Mouse (Mus musculus) forebrain, embryonic 14.5 days (tissue): Measurements from ENCODE around the gene Cd22. TPM values are rescaled to one million over a fixed set of nuclear protein-coding genes. Genes with fewer than 3 reads are reported as not detected.

Source experiments
- ATAC-seq: fragments of 200-750 bp; cut with Nextera tagmentation; 2 replicates; pipeline ENCODE4 v1.8.0; 2017; ENCODE audit warnings: mild to moderate bottlenecking, moderate library complexity
- DNase-seq: peaks from one replicate; pipeline ENCODE4 v3.0.0-alpha.2; 2015; ENCODE audit warnings: low spot score
- H3K27ac ChIP-seq: fragments of 300-500 bp; sonication (generic); 2 replicates; pipeline ENCODE4 v1.5.1; 2014; ENCODE audit warnings: low read depth, mild to moderate bottlenecking, control low read depth, low read length, moderate library complexity
- H3K27me3 ChIP-seq: fragments of 300-500 bp; sonication (generic); replicated peaks from 2 replicates; pipeline ENCODE4 v1.6.1; 2014; ENCODE audit warnings: low read length, control low read depth, mixed read lengths; ENCODE audit not compliant: control insufficient read depth, insufficient read depth
- H3K36me3 ChIP-seq: fragments of 300-500 bp; sonication (generic); 2 replicates; pipeline ENCODE4 v1.6.1; 2014; ENCODE audit warnings: low read length, control low read depth; ENCODE audit not compliant: control insufficient read depth, insufficient read depth
- H3K4me1 ChIP-seq: fragments of 300-500 bp; sonication (generic); 2 replicates; pipeline ENCODE4 v1.6.1; 2014; ENCODE audit warnings: antibody characterized with exemption, low read length, control low read depth; ENCODE audit not compliant: control insufficient read depth, insufficient read depth
- H3K4me2 ChIP-seq: fragments of 300-500 bp; sonication (generic); 2 replicates; pipeline ENCODE4 v1.6.1; 2014; ENCODE audit warnings: mild to moderate bottlenecking, control low read depth, low read length
- H3K4me3 ChIP-seq: fragments of 300-500 bp; sonication (generic); 2 replicates; pipeline ENCODE4 v1.5.1; 2014; ENCODE audit warnings: low read depth, low read length, control low read depth
- H3K9ac ChIP-seq: fragments of 300-500 bp; sonication (generic); 2 replicates; pipeline ENCODE4 v1.6.1; 2014; ENCODE audit warnings: mild to moderate bottlenecking, low read length, control low read depth, moderate library complexity
- H3K9me3 ChIP-seq: fragments of 300-500 bp; sonication (generic); replicated peaks from 2 replicates; pipeline ENCODE4 v1.6.1; 2016; ENCODE audit warnings: low read length, control low read depth, mixed read lengths; ENCODE audit not compliant: control insufficient read depth
- WGBS: fragments of 180-500 bp; shearing (Covaris S2); extraction: QIAGEN DNeasy Blood & Tissue Kit; methylation state at CpG from one replicate; pipeline ENCODE4 v1.1.7; 2014; 5-methylcytosine and 5-hydroxymethylcytosine counted together
- polyA plus RNA-seq: library from polyadenylated mRNA; unstranded; fragments of >200 nt; fragmentation: Nextera tagmentation; extraction: Ambion mirVana; gene quantifications from 2 replicates; pipeline ENCODE4 v1.2.1, GENCODE M21; 2014

The Cd22 gene
- polyA plus RNA-seq, 1 experiment from 2014 or later: not detected

- Histone ChIP-seq H3K9ac (no peak overlapping the region), H3K27ac (no peak overlapping the region), H3K9me3 (no peaks in the 10 kb centered on the region), H3K27me3 (no peaks in the 10 kb centered on the region), H3K4me3 (peak overlapping the region; percentile 15; the same call in 1 of the 2 replicates), H3K36me3 (no peaks in the 10 kb centered on the region), H3K4me1 (peaks cover 8% of the 10 kb centered on the region), H3K4me2 (peak overlapping the region; percentile 48)
- ATAC-seq: peak; percentile 40; the same call in 1 of the 2 replicates
- WGBS: 33% methylated on average over 16 of the region's 17 CpGs
- no peak for DNase-seq
Observed at GRCm38 (mm10) chr7:30908992-30909431, 28.9 kb upstream of the Cd22 start.

- Histone ChIP-seq H3K4me2 (peak overlapping the region; percentile 48), H3K9ac (peak overlapping the region; percentile 32; the same call in 1 of the 2 replicates), H3K27ac (no peak overlapping the region), H3K4me3 (peak overlapping the region; percentile 15), H3K4me1 (peaks cover 8% of the 10 kb centered on the region), H3K27me3 (no peaks in the 10 kb centered on the region), H3K9me3 (no peaks in the 10 kb centered on the region), H3K36me3 (no peaks in the 10 kb centered on the region)
- DNase-seq (peak; percentile 32), ATAC-seq (peak; percentile 44)
- 2% methylated on average over 26 of the region's 26 CpGs for WGBS
Observed at GRCm38 (mm10) chr7:30908277-30908991, 28.3 kb upstream of the Cd22 start.

- H3K36me3 ChIP-seq: no peaks in the 10 kb centered on the region
- 56% methylated on average over 4 of the region's 4 CpGs for WGBS
- H3K9ac ChIP-seq: no peak overlapping the region
- H3K27me3 ChIP-seq: no peaks in the 10 kb centered on the region
- H3K9me3 ChIP-seq: no peaks in the 10 kb centered on the region
- ATAC-seq: no peak
- H3K27ac ChIP-seq: no peak overlapping the region
- peaks cover 8% of the 10 kb centered on the region for H3K4me1 ChIP-seq
- no peak overlapping the region for H3K4me3 ChIP-seq
- peak; percentile 3 for DNase-seq
- H3K4me2 ChIP-seq: no peak overlapping the region
Observed at GRCm38 (mm10) chr7:30904042-30904441, 23.9 kb upstream of the Cd22 start.

GRCm38 (mm10) chr7:30895217-30895616 is 15.1 kb upstream of the Cd22 start:
- DNase-seq (no peak), ATAC-seq (no peak)
- Histone ChIP-seq H3K4me2 (no peak overlapping the region), H3K27ac (no peak overlapping the region), H3K4me1 (no peaks in the 10 kb centered on the region), H3K9me3 (no peaks in the 10 kb centered on the region), H3K27me3 (no peaks in the 10 kb centered on the region), H3K4me3 (no peak overlapping the region), H3K9ac (no peak overlapping the region), H3K36me3 (no peaks in the 10 kb centered on the region)
- 94% methylated on average over 3 of the region's 3 CpGs for WGBS

GRCm38 (mm10) chr7:30892515-30892914 is 12.4 kb upstream of the Cd22 start:
- Histone ChIP-seq H3K27ac (no peak overlapping the region), H3K27me3 (no peaks in the 10 kb centered on the region), H3K4me2 (no peak overlapping the region), H3K9me3 (no peaks in the 10 kb centered on the region), H3K9ac (no peak overlapping the region), H3K4me3 (no peak overlapping the region), H3K36me3 (no peaks in the 10 kb centered on the region), H3K4me1 (no peaks in the 10 kb centered on the region)
- WGBS: 63% methylated on average over 3 of the region's 3 CpGs
- DNase-seq (no peak), ATAC-seq (no peak)

GRCm38 (mm10) chr7:30891746-30892145 is 11.6 kb upstream of the Cd22 start:
- no peaks in the 10 kb centered on the region for H3K9me3 ChIP-seq
- H3K4me1 ChIP-seq: no peaks in the 10 kb centered on the region
- 89% methylated on average over 9 of the region's 9 CpGs for WGBS
- H3K4me2 ChIP-seq: no peak overlapping the region
- no peak overlapping the region for H3K9ac ChIP-seq
- H3K36me3 ChIP-seq: no peaks in the 10 kb centered on the region
- DNase-seq (no peak), ATAC-seq (no peak)
- no peak overlapping the region for H3K27ac ChIP-seq
- no peaks in the 10 kb centered on the region for H3K27me3 ChIP-seq
- no peak overlapping the region for H3K4me3 ChIP-seq

- H3K4me1 ChIP-seq: no peaks in the 10 kb centered on the region
- H3K9me3 ChIP-seq: no peaks in the 10 kb centered on the region
- no peaks in the 10 kb centered on the region for H3K36me3 ChIP-seq
- no peak overlapping the region for H3K4me2 ChIP-seq
- ATAC-seq (no peak), DNase-seq (no peak)
- H3K9ac ChIP-seq: no peak overlapping the region
- no peak overlapping the region for H3K4me3 ChIP-seq
- no peaks in the 10 kb centered on the region for H3K27me3 ChIP-seq
- 71% methylated on average over 2 of the region's 2 CpGs for WGBS
- H3K27ac ChIP-seq: no peak overlapping the region
Observed at GRCm38 (mm10) chr7:30890681-30891080, 10.5 kb upstream of the Cd22 start.

GRCm38 (mm10) chr7:30888786-30889185 is 8.6 kb upstream of the Cd22 start:
- H3K9ac ChIP-seq: no peak overlapping the region
- no peak overlapping the region for H3K4me2 ChIP-seq
- no peak overlapping the region for H3K27ac ChIP-seq
- H3K9me3 ChIP-seq: no peaks in the 10 kb centered on the region
- H3K4me1 ChIP-seq: no peaks in the 10 kb centered on the region
- 89% methylated on average over 7 of the region's 7 CpGs for WGBS
- H3K4me3 ChIP-seq: no peak overlapping the region
- no peak for ATAC-seq
- no peak for DNase-seq
- H3K36me3 ChIP-seq: no peaks in the 10 kb centered on the region
- H3K27me3 ChIP-seq: no peaks in the 10 kb centered on the region

- Histone ChIP-seq H3K4me1 (no peaks in the 10 kb centered on the region), H3K27ac (no peak overlapping the region), H3K36me3 (no peaks in the 10 kb centered on the region), H3K9ac (no peak overlapping the region), H3K9me3 (no peaks in the 10 kb centered on the region), H3K27me3 (no peaks in the 10 kb centered on the region), H3K4me3 (no peak overlapping the region), H3K4me2 (no peak overlapping the region)
- ATAC-seq (no peak), DNase-seq (no peak)
- 87% methylated on average over 14 of the region's 14 CpGs for WGBS
Observed at GRCm38 (mm10) chr7:30887568-30888188, 7.5 kb upstream of the Cd22 start.
